Mouse (Mus musculus): Measurements from ENCODE around the gene Cidec.
A peak's percentile ranks its signal among the peaks of the same experiment; 100 is the strongest.

The Cidec gene

DNA sequence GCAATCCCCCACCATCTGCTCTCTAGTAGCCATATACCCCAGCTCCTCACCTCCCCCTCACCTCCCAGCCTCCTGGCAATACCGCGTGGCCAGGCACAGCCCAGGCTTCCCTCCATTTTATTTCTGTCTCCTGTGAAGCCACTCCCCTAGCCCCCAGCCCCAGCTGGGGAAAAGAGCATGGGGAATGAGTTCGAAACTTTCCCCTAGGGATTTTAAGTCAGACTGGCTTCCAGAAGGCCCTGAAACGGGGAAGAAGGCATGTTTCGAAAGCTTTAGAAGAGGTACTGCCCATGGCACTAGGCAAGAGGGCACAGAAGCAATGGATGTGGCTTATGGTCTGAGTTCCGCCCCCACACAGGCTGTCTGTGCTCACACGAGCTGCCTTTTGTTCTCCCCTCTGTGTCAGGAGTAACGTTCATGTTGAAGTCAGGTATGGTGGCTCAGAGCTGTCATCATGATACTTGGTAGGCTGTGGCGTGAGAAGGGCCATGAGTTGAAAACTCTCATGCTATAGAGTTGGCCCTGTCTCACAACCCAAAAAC, at the start of gene Cidec:
Cidec (minus strand) TSS at position 97 of the 542 bp plus-strand sequence.
- no peak for DNase-seq (ENCODE audit: low spot score in 2 of 2)

DNA sequence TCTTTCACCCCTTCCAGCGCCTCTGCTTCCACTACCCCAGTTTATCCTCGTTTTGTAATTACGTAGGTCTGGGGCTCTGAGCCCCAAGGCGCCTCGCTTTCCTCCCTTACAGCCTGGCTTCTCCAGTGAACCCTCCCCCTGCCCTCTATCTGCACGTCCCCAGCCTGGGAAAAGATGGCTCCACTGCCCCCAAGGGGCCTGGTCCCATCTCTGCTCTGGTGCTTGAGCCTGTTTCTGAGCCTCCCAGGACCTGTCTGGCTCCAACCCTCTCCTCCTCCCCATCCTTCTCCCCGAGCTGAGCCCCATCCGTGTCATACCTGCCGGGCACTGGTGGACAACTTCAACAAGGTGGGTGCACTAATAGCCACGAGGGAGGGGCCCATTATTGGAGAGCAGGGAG, 48.2 kb upstream of the Cidec start:
- no peak for DNase-seq (ENCODE audit: low spot score in 2 of 2)

DNA sequence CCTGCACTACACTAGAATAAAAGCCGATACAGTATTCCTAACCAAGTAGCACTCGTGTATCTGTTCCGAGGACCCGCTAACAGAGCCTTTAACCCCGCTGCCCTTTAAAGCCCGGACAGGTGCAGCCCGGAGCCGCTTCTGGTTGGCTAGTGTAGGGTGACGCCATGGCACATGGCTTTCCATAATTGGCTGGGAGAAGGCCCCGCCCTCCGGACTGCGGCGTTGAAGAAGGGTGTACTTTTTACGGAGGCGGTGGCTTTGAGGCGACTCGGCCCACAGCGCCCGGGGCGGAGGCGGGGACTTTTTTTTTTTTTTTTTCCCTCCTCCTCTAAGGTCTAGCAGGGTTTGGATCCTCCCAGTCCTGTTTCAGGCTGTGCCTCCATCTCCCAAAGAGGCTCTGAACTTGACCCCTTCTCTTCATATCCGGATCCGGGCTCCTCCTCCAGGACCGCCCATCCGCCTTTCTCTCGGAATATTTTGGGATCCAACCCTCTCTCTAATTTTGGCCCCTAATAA, 47.6 kb upstream of the Cidec start, which contains the start of gene Creld1:
Creld1 (plus strand) TSS at position 198 of the 516 bp plus-strand sequence.
- peak; percentile 84 to 87 for DNase-seq (ENCODE audit: low spot score in 2 of 2)

DNA sequence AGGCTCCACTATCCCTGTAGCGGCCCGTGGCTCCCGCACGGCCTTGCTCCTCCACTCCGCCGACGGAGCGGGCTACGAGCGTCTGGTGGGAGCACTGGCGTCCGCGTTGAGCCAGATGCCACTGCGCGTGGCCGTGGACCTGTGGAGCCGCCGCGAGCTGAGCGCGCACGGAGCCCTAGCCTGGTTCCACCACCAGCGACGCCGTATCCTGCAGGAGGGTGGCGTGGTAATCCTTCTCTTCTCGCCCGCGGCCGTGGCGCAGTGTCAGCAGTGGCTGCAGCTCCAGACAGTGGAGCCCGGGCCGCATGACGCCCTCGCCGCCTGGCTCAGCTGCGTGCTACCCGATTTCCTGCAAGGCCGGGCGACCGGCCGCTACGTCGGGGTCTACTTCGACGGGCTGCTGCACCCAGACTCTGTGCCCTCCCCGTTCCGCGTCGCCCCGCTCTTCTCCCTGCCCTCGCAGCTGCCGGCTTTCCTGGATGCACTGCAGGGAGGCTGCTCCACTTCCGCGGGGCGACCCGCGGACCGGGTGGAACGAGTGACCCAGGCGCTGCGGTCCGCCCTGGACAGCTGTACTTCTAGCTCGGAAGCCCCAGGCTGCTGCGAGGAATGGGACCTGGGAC, 47.0 kb upstream of the Cidec start:
- peak in 1 of 2 experiments; percentile 37 for DNase-seq (ENCODE audit: low spot score in 2 of 2)

DNA sequence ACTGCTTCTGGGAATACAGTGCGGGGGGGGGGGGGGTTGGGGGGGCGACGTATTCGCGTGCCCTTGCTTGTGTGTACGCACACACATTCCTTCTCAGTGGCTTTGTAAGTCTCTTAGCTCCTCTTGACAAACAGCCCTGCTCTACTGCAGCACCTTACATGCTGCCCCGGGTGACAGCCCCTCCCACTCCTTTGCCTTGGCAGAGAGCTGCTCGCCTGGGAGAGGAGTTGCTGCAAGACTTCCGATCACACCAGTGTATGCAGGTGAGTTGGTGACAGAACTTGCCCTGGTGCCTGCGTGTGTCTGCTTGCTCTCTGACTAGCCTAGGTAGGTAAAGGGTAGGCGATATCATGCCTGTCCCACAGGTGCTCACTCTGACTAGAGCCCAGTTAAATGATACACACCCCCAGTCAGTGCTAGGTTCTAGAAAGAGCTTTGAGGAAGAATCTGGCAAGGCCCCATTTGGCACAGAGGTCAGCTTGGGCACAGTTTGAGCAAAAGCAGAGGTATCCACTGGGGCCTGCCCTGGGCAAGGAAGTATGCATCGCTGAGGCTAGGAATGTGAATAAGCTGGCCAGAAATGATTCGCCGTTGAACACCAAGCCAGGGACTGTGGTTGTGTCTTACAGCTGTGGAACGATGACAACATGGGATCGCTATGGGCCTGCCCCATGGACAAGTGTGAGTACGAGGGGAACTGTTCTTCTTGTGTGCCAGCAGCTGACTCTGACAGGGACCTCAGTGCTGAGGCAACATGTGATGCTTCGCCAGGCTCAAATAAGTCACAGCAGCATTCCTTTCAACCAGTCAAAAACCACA, 45.2 kb upstream of the Cidec start:
- DNase-seq (ENCODE audit: low spot score in 2 of 2): no peak

DNA sequence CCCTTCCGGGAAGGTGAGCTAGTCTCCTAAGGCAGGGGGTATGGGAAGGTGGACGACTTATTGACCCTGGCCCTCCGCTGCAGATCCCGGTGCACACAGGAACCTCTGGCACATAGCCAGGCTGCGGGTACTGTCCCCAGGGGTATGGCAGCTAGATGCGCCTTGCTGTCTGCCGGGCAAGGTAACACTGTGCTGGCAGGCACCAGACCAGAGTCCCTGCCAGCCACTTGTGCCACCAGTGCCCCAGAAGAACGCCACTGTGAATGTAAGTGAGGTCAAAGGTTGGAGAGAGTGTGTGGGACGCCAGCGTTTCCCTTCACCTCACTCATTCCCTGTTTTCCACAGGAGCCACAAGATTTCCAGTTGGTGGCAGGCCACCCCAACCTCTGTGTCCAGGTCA, 43.3 kb upstream of the Cidec start:
- no peak for DNase-seq (ENCODE audit: low spot score in 2 of 2)

- no peak for DNase-seq (ENCODE audit: low spot score in 2 of 2)
These were observed 41.8 kb upstream of the Cidec start for GRCm38 (mm10) chr6:113477353-113477752.

DNA sequence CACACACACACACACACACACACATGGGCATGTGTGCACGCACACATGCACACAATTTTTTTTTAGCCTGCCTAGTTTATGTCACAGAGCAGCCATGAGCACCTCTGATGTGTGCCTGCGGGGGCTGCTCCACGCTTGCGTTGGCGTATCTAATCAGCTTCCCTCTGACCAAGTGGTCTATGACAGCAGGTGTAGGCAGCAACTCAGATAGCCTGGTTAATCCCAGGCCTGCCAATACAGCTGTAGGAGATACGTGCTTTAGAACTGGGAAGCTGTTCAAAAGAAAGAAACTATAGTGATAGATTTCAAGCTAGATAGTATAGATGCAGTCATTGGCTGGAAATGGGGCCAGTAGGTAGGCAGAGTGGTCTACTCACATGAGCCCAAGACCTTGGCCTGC, 38.2 kb upstream of the Cidec start:
- DNase-seq (ENCODE audit: low spot score in 2 of 2): no peak

DNA sequence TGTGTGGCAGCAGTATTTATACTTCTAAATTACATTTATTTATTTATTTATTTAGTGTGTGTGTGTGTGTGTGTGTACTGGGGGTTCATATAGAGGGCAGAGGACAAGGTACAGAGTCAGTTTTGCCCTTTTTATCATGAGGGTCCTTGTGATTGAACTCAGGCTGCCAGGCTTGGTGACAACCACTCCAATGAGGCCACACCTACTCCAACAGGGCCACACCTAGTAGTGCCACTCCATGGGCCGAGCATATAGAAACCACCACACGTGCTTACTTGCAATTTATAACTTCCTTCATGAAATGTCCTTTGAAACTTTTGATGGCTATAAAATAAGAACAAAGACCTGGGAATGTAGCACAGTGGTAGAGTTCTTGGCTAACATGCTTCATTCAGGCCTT, 37.7 kb upstream of the Cidec start:
- DNase-seq (ENCODE audit: low spot score in 2 of 2): no peak

DNA sequence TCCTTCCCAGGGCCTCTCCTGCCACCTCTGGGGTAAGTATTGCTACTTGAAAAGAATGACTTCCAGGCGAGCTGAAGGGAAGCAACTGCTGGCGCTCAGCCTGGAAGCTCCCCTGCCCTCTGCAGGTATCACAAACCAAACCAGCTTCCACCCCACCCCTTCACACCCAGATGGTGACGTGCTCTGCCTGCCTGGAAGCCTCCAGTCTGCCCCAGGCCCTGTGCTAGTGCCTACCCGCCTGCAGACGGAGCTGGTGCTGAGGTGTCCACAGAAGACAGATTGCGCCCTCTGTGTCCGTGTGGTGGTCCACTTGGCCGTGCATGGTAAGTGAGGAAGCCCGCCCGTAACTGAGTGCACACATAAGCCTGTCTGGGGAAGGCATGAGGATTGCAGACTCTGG, 36.5 kb upstream of the Cidec start:
- no peak for DNase-seq (ENCODE audit: low spot score in 2 of 2)

DNA sequence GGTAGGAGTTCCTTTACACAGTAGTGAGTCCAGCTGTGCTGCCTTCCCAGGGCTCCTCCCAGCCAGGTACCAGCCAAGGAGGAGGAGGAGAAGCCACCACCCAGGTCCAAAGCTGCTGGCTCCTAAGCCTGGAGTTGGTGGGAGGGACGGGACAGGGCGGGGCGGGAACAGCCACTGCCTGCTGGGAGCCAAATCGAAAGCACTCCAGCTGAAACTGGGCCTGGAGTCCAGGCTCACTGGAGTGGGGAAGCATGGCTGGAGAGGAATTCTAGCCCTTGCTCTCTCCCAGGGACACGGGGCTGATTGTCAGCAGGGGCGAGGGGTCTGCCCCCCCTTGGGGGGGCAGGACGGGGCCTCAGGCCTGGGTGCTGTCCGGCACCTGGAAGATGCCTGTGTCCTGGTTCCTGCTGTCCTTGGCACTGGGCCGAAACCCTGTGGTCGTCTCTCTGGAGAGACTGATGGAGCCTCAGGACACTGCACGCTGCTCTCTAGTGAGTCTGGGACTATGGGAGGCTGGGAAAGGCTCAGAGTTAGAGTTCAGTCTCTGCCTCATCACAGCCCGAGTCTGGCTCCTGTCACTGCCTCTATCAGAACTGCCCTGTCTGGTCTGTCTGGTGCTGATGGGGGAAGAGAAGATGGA, 35.9 kb upstream of the Cidec start, which contains the start of gene Il17rc:
Il17rc (plus strand) TSS at position 131 of the 640 bp plus-strand sequence.
- no peak for DNase-seq (ENCODE audit: low spot score in 2 of 2)

DNA sequence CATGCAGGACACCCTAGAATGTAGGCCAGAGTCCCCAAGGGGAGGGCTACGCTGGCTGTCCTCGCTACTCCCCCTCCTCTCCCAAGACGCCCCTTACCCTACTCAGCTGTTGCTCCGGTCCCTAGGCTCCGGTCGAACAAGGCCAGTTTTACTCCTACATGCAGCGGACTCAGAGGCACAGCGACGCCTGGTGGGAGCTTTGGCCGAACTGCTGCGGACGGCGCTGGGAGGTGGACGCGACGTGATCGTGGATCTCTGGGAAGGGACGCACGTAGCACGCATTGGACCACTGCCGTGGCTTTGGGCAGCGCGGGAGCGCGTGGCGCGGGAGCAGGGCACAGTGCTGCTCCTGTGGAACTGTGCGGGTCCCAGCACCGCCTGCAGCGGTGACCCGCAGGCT, 33.9 kb upstream of the Cidec start:
- peak; percentile 50 to 59 for DNase-seq (ENCODE audit: low spot score in 2 of 2)

DNA sequence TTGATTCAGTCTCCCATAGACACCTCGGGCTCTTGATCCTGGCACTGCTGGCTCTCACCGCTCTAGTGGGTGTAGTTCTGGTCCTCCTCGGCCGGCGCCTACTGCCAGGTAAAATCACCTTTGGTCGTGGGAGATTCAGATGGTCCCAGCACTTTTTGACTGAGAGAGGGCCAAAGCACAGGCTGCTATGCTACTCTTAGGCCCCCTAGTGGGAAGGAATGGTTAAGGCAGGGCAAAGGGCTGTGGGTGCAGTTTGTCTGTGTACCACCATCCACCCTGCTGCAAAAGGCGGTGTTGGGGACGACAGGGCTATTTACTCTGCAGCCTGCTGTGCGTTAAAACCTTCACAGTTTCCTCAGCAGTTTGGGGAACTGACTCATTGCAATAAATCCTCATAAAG, 33.5 kb upstream of the Cidec start:
- no peak for DNase-seq (ENCODE audit: low spot score in 2 of 2)

DNA sequence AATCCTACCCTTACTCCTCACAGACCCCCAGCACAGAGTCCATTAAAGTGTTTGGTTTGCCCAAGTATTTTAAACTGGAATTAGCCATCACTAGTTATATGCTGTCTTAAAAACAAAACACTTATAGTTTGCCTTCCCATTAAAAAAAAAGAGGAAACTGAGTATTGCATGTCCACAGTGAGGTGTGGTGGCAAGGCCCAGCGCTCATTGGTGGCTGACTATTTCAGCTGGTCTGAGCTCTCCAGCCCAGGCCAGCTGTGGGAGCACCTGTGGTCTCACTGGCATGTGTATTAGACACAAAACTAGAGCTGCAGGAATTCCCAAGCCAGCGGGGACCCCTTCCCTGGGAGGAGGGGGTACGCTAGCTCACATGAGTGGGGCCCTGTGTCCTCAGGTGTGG, 33.0 kb upstream of the Cidec start:
- DNase-seq (ENCODE audit: low spot score in 2 of 2): no peak

DNA sequence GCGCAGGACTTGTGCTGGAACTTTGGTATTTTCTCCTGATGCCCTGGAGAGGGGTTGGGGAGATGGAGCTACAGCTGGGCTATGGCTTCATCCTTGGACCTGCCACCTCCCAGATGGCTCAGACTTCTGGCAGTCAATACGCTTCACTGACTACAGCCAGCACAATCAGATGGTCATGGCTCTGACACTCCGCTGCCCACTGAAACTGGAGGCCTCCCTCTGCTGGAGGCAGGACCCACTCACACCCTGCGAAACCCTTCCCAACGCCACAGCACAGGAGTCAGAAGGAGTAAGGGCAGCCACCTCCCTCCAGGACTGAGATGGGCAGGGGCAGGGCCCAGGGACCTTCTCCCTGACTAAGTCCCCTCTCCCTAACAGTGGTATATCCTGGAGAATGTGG, 30.0 kb upstream of the Cidec start:
- DNase-seq (ENCODE audit: low spot score in 2 of 2): no peak

DNA sequence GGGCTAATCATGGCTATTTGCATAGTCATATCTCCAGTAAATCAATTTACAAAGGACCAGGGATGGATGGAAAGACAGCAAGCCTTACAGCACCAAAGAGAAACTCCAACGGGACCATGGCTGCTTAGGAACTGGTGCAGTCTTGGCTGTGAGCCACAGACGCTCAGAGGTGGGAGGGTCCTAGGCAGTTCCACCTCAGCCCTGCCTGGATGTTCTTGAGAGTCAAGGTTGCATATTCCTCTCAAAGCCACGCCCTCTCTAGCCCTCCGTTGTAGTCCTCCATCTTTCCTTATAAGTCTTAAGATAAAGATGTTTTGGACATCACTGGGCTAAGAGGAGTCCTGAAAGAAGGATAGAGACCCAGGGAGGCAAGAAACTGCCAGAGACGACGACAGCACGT, 28.5 kb upstream of the Cidec start:
- no peak for DNase-seq (ENCODE audit: low spot score in 2 of 2)

GRCm38 (mm10) chr6:113458635-113459034, 23.1 kb upstream of the Cidec start:
- no peak for DNase-seq (ENCODE audit: low spot score in 2 of 2)

- DNase-seq (ENCODE audit: low spot score in 2 of 2): no peak
These were observed 22.5 kb upstream of the Cidec start, which contains the start of gene Il17re for GRCm38 (mm10) chr6:113457952-113458534. Il17re (plus strand) TSS chr6:113458484.

GRCm38 (mm10) chr6:113455007-113455406, 19.4 kb upstream of the Cidec start:
- no peak for DNase-seq (ENCODE audit: low spot score in 2 of 2)

DNA sequence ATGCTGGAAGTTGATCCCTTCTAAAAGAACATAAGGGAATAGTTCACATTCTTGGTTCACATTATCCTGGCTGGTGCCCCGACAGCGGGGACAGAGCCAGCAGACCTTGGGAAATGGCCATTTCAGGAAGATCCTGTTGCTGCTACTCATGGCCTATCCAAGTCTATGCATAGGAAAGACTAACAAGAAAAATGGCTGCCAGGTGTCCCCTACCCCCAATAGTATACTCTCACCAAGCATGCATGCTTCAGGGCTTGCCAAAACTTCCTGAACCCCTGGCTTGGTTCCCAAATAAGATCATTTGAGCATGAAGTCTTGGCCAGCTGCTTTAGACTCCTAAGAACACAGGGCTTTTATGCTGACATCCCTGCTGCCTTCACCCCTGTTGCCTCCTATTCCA, 16.3 kb upstream of the Cidec start:
- DNase-seq (ENCODE audit: low spot score in 2 of 2): no peak

- no peak for DNase-seq (ENCODE audit: low spot score in 2 of 2)
These were observed 12.1 kb upstream of the Cidec start for GRCm38 (mm10) chr6:113447639-113448038.
